Mouse (Mus musculus) kidney, adult 9 months (tissue): ENCODE measurements around the gene Lypd5.
A peak's percentile ranks its signal among the peaks of the same experiment; 100 is the strongest.

ENCODE experiments used
- DNase-seq: peaks from one replicate; pipeline ENCODE4 v3.0.0; 2022

The Lypd5 gene

GRCm38 (mm10) chr7:24363228-24363627 lies 14.2 kb downstream of the Lypd5 start:
- DNase-seq, result no peak

GRCm38 (mm10) chr7:24364827-24365226 lies 15.8 kb downstream of the Lypd5 start:
- peak; percentile 82 for DNase-seq

DNA sequence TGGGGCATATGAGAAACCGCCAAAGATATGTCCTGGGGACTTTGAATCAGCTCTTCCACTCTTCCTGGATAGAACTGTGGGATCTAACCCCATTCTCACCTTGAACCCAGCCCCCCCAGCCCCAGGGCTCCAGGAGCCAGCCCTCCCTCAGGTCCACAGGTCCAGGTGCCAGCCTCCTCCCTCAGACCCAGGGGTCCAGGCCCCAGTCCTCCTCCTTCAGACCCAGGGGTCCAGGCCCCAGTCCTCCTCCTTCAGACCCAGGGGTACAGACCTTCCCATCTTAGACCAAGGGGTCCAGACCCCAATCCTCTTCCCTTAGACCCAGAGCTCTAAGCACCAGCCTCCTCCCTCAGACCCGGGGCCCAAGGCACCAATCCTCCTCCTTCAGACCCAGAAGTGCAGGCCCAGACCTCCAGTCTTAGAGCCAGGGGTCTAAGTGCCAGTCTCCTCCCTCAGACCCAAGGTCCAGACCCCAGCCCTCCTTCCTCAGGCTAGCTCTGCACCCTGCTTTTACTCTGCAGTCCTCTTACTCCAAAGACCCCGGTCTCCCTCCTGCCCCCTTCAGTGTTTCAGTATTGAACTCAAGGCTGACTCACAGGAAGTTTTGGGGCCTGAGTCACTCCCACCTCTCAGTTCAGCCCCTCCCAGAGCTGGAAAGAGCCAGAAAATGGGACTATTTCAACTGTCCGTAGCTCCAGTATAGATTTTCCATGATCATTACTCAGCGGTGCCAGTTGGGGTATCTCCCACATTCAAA lies 16.4 kb downstream of the Lypd5 start:
- DNase-seq, result no peak

- no peak for DNase-seq
These were observed 18.0 kb downstream of the Lypd5 start for GRCm38 (mm10) chr7:24366716-24367632.

GRCm38 (mm10) chr7:24368226-24368625 lies 19.2 kb downstream of the Lypd5 start:
- no peak for DNase-seq

DNA sequence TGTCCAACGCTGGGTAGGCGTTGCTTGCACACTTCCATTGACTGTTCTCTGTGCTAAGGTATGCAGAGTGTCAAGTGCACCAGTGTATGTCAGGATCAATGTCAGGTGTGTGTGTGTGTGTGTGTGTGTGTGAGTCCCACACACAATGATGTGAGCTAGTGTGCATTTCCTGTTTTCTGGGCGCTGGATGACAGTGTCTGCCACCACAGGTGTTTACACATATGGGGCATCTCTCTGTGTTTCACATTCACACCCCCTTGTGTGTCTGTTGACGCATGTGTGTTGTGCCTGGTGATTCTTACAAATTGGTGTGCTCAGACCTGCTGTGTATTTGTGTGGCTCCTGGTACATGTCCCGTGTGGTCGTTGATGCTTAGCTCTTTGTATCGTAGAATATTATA lies 19.9 kb downstream of the Lypd5 start:
- no peak for DNase-seq

DNA sequence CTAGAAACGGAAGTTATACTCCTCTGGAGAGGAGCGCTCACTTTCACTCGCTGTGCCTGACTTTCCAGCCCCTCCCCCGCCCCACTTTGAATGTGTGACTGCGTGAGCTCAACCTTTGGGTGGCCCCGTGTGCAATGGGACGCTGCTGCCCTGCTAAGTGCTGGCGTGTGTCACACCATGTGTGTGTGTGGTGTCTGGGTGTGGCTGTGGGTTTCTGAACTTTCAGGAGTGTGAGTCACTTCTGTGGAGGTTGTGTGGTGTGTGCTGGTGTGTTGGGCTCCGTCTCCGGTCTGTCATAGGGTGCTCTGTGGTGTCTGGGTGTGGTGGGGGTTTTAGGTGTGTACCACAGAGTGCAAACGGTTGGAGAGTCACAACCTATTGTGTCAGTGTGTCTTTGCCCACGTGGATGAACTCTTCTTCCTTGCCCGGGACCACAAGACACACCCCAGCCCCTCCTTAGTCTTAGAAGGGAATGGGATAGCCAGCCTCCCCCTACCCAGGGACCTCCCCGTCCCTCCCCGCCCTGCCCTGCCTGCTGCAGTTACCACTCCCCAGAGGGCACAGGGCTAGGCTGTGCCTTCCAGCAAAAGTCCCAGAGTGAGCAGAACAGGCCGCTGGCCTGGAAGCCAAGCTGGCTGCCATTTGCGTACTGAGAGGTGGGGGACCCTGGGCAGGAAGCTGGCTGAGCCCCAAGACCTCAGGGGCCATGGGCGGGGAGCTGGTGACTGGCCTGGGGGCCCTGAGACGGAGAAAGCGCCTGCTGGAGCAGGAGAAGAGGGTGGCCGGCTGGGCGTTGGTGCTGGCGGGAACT lies 20.9 kb downstream of the Lypd5 start, which contains the start of gene Kcnn4:
Kcnn4 (plus strand) TSS at position 533 of the 811 bp plus-strand sequence.
- DNase-seq, result no peak

DNA sequence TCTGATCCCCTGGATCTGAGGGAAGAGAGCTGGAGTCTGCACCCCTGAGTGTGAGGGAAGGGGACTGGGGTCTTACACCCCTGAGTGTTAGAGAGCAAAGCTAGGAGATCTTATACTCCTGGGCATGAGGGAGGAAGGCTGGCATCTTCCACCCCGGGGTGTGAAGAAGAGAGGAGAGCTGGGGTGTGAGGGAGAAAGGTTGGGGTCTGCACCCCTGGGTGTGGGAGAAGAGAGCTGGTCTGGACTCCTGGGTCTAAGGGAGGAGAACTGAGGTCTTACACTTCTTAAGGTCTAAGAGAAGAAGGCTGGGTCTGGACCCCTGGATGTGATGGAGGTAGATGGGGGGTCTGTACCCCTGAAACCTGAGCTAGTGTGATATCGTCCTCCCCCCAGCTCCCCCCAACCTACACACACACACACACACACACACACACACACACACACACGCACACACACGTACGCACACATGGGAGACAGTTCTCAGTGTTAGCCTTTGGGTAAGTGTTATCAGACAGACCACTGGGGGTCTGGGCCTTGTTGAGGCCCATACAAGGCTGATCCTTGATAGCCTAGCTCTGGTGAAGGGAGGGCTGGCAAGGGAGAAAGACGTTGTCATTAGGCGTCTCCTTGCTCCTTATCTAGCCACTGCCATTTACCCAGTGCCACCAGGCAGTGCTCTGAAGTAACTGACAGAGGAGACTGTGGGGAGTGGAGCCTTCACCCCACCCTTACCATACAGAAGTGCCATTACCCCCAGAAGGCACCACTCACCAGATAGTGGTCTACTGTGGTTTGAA lies 22.2 kb downstream of the Lypd5 start:
- no peak for DNase-seq

- no peak for DNase-seq
These were observed 22.8 kb downstream of the Lypd5 start for GRCm38 (mm10) chr7:24371809-24372145.

DNA sequence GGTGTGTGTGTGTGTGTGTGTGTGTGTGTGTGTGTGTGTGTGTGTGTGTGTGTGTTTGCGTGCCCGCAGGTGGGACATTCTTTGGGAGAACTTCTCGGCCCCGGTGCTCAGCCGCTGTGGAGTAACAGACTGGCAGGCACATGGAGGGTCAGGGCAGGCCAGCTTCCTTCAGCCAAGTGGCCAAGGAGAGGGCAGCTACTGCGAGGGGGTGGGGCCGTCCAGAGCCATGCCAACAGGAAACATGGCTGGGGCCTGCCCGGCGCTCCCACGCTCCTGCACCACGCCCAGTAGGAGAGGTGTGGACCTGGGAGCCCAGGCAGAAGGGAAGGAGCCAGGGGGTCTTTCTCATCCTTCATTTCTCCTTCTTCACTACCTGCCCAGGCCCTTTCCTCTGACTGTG lies 23.3 kb downstream of the Lypd5 start:
- DNase-seq, result no peak

DNA sequence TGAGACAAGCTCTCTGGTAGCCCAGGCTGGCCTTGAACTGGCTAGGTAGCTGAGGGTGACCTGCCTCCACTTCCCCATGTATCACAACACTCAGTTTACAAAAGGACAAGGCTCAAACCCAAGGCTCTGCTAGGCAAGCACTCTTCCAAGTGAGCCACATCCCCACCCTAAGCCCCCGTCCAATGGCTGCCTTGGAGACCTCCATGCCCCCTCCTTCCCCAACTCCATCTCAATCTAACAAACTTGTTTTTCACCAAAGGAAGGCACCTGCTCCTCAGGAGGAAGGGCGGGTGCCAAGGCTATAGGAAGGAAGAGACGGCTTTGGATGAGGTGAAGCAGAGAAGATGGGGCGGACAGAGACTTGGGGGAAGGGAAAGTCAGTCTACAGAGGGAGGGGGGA lies 23.8 kb downstream of the Lypd5 start:
- DNase-seq, result no peak

- DNase-seq, result peak; percentile 15
These were observed 24.8 kb downstream of the Lypd5 start for GRCm38 (mm10) chr7:24373538-24374379.

DNA sequence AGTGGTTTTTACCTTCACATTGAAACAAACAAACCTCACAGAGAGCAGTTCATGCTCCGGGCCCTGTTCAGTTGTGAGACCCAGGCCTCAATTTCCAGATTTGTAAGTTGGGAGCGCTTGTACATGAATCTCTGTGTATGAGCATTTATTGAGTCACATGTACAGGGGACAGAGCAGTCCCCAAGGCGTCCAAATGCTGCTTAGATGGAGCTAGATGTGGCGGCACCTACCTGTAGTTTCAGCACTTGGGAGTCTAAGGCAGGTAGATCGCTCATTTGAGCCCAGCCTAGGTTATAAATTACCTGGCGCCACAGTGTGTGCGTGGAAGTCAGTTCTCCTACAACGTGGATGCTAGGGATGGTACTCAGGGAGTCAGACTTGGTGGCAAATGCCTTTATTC lies 27.5 kb downstream of the Lypd5 start:
- DNase-seq, result no peak

- DNase-seq, result no peak
These were observed 28.3 kb downstream of the Lypd5 start for GRCm38 (mm10) chr7:24377091-24377865.

DNA sequence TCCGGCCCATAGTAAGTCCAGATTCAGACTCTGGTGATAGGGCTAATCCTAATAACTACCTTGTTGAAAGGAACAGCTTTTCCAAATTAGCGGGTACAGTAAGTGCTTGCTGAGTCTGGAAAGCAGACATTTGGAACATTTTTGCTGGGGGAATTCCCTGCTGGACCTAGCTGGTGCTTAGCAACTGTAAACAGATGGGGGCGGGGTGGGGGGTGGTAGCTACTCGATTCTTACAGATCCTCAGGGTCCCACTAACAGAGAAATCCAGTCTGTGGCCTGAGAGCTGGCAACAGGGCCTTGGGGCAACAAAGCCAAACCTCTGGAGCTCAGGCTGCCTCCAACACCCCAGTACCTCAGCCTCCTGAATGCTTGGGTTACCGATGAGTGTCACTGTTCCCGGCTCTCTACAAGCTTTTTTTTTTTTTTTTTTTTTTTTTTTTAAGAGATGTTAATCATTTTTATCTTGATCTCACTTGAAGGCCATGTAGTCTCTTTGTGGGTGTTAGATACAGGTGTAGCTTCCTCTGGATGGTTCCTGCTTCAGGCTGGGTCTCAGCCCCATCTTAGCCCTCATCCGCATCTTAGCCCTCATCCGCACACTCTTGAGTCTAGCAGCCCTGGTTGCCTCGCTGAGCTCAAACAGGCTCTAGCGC lies 29.2 kb downstream of the Lypd5 start:
- DNase-seq, result no peak

DNA sequence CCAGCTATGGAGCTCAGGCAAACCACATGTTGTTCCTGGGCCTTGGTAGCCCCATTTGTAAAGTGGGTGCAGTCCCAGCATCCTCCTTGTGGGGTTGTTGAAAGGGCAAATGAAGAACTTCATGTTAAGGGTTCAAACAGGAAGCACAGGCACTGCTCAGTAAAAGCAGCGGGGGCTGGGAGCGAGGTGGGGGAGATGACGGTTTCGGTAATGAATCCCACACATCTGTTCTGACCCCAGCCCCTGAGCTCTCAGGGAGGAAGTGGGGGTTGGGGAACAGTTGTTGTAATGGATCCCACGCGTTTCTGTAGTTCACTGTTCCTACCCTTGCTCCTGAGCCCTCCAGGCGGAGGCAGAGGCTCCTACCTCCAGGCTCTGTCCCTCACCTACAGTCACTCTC lies 30.9 kb downstream of the Lypd5 start:
- no peak for DNase-seq

- DNase-seq, result no peak
These were observed 31.4 kb downstream of the Lypd5 start for GRCm38 (mm10) chr7:24380370-24380769.

GRCm38 (mm10) chr7:24382730-24383372 lies 33.9 kb downstream of the Lypd5 start:
- DNase-seq, result no peak

GRCm38 (mm10) chr7:24384070-24384469 lies 35.1 kb downstream of the Lypd5 start:
- DNase-seq, result no peak

GRCm38 (mm10) chr7:24384827-24385226 lies 35.8 kb downstream of the Lypd5 start:
- peak; percentile 52 for DNase-seq
